Mouse (Mus musculus) MN1 (cell line): Measurements from ENCODE around the gene Nckap5.

Experiments used
- DNase-seq: peaks from one replicate; pipeline ENCODE4 v3.0.0-alpha.2; 2016; ENCODE audit warnings: low spot score

The Nckap5 gene

GRCm38 (mm10) chr1:126622036-126622435, 208.6 kb downstream of the Nckap5 start:
- DNase-seq = no peak

- DNase-seq = no peak
These were observed 213.0 kb downstream of the Nckap5 start for GRCm38 (mm10) chr1:126617464-126618041.

DNA sequence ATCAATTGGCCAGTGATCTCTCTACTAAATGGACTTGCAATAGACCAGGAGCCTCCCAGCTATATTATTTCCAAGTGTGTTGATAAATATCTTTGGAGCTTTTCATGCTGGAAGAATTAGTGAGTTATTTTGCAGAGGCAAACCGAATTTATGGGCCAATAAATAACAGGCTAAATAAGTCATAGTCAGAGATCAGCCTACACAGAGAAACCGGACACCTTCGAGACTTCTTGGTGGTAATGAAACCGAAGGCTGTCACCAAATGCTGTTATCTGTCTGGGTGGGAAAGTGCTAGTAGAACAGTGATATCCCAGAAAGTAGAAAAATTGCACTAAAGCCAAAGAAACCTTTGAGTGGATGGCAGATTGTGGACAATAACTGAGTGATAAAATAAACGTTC, 213.6 kb downstream of the Nckap5 start:
- no peak for DNase-seq

GRCm38 (mm10) chr1:126612916-126613315, 217.7 kb downstream of the Nckap5 start:
- no peak for DNase-seq

GRCm38 (mm10) chr1:126608586-126608985, 222.0 kb downstream of the Nckap5 start:
- DNase-seq = no peak

GRCm38 (mm10) chr1:126606189-126607080, 224.2 kb downstream of the Nckap5 start:
- no peak for DNase-seq

DNA sequence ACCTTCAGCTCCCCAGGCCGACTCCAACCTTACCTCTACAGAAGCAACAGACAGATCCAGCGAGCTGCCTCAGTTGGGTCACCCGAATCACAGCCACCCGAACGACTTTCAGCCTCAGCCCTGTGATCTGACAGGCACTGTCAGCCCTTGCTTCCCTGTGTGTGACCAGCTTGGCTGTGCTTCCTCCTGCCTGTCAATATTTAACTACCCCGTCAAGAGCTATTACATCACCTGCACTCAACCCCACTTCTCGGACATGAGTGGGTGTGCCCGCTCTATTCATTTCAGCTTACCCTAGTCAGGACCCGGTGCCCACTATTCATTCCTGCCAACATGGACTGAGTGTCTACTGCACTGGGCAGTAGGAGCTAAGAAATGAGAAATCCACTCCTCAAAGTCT, 226.0 kb downstream of the Nckap5 start:
- DNase-seq = no peak

GRCm38 (mm10) chr1:126603771-126604515, 226.7 kb downstream of the Nckap5 start:
- no peak for DNase-seq

DNA sequence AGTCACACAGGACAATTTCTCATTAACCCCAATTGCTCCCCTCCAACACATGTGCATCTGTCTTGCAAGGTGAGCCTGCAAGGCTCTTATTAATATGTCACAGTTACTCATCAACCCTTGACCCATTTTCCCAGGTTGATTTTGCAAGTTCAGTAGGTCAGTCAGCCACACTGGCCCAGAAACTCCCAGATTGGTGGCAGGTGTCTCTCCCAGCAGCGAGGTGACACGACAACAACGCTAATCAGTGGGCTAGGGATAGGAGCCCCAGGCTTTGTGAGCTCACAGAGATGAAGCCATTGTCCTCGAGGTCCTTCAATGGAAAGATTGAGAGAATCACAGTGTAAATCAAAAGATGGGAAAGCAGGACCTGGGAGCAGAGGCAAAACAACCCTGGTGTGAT, 230.0 kb downstream of the Nckap5 start:
- DNase-seq = no peak

- no peak for DNase-seq
These were observed 233.2 kb downstream of the Nckap5 start for GRCm38 (mm10) chr1:126597376-126597775.

DNA sequence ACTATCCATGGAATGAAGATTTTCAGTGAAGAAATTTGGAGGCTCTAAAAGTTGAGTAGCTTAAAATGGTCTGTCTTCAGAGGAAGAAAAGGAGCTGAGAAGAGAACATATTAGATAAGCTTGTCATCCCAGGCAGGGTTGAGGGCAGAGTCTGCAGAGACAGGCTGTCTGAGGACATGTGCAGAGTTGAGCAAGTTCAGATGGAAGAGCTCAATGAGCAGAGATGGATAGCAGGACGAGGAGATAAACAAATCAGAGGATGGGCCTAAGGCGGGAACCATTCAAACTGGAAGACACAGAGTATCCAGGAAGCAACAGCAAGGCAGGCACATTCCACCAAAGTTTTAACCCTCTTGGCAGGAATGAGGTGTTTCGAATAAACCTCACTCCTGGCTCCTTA, 235.8 kb downstream of the Nckap5 start:
- no peak for DNase-seq

DNA sequence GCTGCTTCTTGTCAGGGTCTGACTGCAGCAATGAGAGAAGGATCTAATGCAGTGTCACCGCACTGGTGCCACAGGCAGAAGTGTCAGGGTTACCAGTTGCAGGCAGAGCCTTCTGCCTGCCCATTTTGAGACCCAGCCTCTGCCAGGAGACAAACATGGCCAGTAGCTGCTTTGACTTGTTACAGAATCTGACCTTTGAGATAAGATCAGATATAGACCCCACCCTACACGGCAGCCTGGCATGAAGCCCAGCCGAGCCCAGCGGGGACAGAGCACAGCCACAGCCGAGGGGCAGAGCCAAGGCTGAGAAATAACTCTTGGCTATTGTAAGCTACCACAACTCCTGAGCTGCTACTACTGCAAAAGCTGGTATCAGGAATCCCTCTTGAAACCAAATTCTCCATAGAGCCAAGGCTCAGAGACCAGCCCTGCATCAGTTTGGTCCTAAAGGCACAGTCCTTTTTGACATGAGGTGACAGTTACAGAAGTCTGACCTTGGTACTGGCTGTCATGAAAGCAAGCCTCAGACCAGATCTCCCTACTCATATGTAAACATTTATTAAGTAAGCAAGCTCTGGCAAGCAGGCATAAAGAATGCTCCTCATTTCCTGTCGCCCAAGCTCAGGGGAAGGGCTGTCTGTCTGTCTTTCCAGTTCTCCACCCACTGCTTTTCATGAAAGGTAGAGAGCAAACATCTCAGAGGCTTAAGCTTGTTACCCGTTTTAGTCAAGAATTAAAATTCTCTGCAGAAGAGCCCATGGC, 237.4 kb downstream of the Nckap5 start:
- DNase-seq = no peak

- no peak for DNase-seq
These were observed 239.7 kb downstream of the Nckap5 start for GRCm38 (mm10) chr1:126590911-126591310.

DNA sequence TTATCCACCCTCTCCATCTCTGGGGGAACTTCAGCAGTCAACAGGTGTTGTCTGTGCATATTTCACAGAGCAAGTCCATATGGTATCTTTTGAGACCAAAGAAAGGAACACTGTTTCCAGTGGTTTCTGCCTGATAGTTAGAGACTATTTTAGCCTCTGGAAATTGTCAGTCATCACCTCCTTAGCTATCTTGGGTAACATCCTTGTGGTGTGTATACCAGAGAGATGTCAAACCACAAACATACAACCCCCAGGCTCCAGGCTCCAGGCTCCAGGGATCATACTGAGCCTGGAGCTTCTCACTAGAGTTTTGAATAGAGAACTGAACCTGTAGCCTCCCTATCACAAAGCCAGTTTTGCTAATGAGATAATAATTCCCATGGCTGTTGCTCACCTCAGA, 252.4 kb downstream of the Nckap5 start:
- DNase-seq = no peak

DNA sequence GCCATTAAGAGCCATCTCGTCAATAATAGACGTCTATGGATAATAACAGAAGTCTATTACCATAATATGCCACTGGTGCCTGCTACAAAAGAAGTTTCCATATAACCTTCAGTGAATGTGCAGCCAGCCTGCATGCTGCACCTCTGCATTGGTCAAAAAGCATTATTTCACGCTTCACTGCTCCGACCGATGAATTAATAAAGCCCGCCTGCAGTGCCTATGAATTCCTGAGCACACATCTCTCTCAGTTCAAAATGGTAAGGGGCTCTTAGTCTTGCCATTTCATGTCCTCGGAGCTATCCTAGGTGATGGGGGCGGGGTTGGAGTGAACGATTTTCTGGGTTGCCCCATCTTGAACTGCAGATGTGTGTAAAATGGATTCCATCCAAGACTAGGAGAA, 256.3 kb downstream of the Nckap5 start:
- no peak for DNase-seq

DNA sequence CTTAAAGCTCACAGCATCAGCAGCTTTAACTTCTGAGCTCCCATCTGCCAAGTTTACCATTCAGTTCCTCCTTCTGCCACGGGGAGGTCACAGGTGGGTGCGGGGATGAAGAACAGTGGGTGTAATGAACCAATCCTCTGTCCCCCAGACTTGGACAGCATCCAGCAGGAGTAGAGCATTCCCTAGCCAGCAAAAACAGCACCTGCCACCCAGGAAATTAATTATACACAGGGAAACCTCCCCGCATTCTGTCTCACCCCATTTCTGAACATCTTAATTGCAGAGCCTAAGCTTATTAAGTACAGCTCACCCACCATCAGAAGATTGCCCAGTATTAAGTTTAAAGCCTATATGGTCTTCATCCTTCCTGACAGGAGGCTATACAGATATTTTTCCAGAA, 256.9 kb downstream of the Nckap5 start:
- DNase-seq = no peak

DNA sequence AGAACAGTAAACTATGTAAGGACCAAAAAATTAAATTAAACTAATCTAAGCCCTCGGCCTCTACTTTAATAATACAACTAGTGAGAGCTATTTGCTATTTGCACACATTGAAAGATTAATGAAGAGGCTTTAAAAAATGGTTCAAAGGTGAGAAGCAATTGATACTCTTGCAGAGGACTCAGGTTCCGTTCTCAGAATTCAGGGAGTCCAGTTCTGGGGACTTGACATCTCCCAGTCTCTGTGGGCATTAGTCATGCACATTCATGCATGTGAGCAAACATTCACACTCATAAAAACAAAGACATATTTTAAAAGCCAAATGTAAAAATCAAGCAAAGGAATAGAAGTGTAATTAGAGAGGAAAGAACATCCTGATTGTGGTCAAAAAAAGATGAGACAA, 257.5 kb downstream of the Nckap5 start:
- no peak for DNase-seq

GRCm38 (mm10) chr1:126569611-126570238, 260.9 kb downstream of the Nckap5 start:
- no peak for DNase-seq

DNA sequence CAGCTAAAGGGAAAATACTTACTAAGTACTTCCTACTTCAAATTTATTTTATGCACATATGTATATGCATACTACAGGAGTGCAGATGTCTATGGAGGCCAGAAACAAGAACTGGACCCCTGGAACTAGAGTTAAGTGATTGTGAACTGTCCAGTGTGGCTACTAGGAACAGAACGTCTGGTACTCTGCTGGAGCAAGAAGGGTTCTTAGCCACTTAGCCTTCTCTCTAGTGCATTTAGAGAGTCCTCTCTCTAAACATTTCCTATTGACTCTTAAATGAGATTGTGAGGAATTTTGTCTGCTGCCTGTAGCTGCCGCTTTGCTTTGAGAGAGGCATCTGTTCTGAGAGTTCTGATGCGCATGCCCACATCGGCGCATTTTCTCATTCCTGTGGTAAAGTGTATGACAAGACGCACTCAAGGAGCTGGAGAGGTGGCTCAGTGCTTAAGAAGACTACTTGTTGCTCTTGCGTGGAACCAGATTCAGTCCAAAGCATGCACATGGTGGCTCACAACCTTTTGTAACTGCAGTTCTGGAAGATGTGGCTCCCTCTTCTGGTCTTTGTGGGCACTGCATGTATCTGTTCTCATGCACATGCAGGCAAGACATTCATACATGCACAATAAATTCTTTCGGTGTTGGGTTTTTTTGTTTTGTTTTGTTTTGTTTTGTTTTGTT, 261.9 kb downstream of the Nckap5 start:
- no peak for DNase-seq

- DNase-seq = no peak
These were observed 265.4 kb downstream of the Nckap5 start for GRCm38 (mm10) chr1:126565151-126565725.

DNA sequence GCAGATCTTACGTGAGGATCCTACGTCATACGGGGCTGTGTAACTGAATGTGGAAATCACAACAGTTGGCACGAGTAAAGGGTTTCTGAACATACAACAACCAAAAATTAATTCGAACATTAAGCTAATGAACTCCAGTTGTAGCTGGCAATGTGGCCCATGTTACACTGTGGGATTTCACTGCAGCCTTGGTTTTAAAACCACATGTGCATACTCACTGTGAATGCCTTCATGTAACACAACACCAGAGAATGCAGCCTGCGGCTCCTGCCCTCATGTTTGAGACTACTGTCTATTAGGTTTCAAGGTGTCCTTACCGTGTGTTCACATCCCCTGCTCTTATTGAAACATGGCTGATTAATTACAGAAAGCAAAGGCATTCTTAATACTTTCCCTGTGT, 269.7 kb downstream of the Nckap5 start:
- DNase-seq = no peak
